Mouse (Mus musculus): ENCODE data around the gene Phf11a.
"Not testable (repeated sequence)": the region's sequence is repeated elsewhere in the genome, so short reads cannot be mapped to it uniquely, and the experiment has no call there.

Phf11a gene

DNA sequence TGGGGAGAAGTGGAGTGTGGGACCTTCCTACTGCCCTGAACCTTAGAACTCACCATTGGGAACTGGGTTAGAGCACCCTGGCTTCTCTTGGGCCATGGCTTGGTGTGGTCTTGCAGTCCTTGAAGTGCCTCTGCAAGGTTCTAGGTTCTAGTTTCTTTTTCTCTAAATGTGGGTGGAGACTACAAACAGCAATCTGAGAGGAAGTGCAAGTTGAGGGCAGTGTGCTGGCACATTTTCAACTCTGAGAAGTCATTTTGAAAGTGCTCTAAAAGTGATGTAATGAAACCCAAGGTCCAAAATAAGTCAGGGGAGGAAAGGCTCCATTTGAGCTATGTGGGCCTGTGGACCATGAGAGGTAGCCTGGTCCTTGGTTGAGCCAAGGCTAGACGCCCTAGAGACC is at the start of gene Phf11a:
Phf11a (minus strand) TSS at position 132 of the 400 bp plus-strand sequence.
- not testable (repeated sequence) for DNase-seq (ENCODE audit: low read depth, low spot score)

DNA sequence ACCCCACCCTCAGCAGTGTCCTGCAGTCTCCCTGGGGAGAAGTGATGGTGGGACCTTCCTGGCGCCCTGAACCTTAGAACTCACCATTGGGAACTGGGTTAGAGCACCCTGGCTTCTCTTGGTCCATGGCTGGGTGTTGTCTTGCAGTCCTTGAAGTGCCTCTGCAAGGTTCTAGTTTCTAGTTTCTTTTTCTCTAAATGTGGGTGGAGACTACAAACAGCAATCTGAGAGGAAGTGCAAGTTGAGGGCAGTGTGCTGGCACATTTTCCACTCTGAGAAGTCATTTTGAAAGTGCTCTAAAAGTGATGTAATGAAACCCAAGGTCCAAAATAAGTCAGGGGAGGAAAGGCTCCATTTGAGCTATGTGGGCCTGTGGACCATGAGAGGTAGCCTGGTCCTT is 43.9 kb upstream of the Phf11a start, which contains the start of gene Phf11b:
Phf11b (minus strand) TSS at position 163 of the 400 bp plus-strand sequence.
- not testable (repeated sequence) for DNase-seq (ENCODE audit: low read depth, low spot score)

DNA sequence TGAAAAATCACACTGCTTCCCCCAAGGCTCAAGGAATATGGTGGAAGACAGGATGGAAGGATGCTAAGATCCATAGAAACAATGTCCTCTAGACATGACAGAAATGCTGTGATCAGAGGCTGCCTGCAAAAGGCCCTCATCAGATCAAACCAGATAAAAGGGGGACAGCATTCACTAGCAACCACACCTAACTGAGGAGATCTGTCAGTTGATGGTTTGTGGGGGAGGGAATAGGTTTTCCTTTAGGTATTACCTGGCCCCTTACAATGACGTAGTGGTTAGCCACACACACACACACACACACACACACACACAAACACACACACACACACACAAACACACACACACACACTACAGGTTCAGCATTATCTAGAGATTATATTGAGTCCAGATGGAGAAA is 42.2 kb upstream of the Phf11a start:
- no peak for DNase-seq (ENCODE audit: low read depth, low spot score)

- not testable (repeated sequence) for DNase-seq (ENCODE audit: low read depth, low spot score)
Measured at GRCm38 (mm10) chr14:59336056-59336455, 38.7 kb upstream of the Phf11a start.

DNA sequence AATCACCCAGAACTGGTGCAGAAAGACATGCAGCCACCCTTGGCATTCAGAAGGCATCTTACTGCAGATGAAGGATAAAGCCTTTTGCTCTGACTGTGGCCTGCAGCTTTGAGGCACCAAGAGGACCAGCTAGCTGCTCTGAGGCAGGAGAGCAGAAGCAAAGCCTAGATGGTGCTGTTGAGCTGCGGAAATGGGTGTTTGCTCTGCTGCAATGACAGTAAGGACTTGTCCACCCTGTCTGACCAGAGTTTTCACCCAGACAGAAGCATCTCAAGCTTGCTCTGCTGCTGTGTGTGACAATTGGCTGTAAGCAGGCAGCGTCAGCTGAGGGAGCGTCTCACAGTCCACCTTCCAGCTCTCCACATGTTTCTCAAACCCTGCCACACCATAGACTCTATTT is 33.2 kb upstream of the Phf11a start:
- not testable (repeated sequence) for DNase-seq (ENCODE audit: low read depth, low spot score)

- DNase-seq (ENCODE audit: low read depth, low spot score): not testable (repeated sequence)
Measured at GRCm38 (mm10) chr14:59319970-59320369, 22.6 kb upstream of the Phf11a start.

DNA sequence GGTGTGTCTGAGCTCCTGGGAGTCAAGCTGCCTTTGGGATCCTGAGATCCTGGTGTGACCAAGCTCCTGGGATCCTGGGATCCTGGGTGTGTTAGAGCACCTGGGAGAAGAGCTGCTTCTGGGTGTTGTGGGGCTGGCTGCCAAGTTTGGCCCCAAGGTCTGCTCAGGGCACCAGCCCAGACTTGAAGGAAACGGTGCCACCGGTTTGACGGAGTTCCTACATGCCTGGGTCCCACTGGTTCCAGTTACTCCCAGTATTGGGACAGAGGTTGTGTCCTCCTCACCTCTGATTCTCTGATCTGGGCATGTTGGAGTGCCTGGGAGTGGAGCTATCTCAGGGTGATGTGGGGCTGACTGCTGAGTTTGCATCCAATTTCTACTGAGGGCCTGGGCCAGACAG is 21.7 kb upstream of the Phf11a start:
- not testable (repeated sequence) for DNase-seq (ENCODE audit: low read depth, low spot score)

- DNase-seq (ENCODE audit: low read depth, low spot score): not testable (repeated sequence)
Measured at GRCm38 (mm10) chr14:59291769-59292168, 5.6 kb downstream of the Phf11a start.

DNA sequence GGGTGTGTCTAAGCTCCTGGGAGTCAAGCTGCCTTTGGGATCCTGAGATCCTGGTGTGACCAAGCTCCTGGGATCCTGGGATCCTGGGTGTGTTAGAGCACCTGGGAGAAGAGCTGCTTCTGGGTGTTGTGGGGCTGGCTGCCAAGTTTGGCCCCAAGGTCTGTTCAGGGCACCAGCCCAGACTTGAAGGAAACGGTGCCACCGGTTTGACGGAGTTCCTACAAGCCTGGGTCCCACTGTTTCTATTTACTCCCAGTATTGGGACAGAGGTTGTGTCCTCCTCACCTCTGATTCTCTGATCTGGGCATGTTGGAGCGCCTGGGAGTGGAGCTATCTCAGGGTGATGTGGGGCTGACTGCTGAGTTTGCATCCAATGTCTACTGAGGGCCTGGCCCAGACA is 22.4 kb downstream of the Phf11a start:
- DNase-seq (ENCODE audit: low read depth, low spot score): not testable (repeated sequence)

DNA sequence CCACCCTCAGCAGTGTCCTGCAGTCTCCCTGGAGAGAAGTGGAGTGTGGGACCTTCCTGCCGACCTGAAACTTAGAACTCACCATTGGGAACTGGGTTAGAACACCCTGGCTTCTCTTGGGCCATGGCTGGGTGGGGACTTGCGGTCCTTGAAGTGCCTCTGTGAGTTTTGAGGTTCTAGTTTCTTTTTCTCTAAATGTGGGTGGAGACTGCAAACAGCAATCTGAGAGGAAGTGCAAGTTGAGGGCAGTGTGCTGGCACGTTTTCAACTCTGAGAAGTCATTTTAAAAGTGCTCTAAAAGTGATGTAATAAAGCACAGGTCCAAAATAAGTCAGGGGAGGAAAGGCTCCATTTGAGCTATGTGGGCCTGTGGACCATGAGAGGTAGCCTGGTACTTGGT is 37.3 kb downstream of the Phf11a start, which contains the start of gene Gm6904:
Gm6904 (minus strand) TSS at position 161 of the 400 bp plus-strand sequence.
- no peak for DNase-seq (ENCODE audit: low read depth, low spot score)

- not testable (repeated sequence) for DNase-seq (ENCODE audit: low read depth, low spot score)
Measured at GRCm38 (mm10) chr14:59255861-59256260, 41.5 kb downstream of the Phf11a start.

DNA sequence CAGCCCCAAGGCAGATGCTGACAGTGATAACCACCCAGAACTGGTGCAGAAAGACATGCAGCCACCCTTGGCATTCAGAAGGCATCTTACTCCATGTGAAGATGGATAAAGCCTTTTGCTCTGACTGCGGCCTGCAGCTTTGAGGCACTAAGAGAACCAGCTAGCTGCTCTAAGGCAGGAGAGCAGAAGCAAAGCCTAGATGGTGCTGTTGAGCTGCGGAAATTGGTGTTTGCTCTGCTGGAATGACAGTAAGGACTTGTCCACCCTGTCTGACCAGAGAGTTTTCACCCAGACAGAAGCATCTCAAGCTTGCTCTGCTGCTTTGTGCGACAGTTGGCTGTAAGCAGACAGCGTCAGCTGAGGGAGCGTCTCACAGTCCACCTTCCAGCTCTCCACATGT is 47.0 kb downstream of the Phf11a start:
- DNase-seq (ENCODE audit: low read depth, low spot score): not testable (repeated sequence)

- no peak for DNase-seq (ENCODE audit: low read depth, low spot score)
Measured at GRCm38 (mm10) chr14:59233635-59234034, 63.7 kb downstream of the Phf11a start.

DNA sequence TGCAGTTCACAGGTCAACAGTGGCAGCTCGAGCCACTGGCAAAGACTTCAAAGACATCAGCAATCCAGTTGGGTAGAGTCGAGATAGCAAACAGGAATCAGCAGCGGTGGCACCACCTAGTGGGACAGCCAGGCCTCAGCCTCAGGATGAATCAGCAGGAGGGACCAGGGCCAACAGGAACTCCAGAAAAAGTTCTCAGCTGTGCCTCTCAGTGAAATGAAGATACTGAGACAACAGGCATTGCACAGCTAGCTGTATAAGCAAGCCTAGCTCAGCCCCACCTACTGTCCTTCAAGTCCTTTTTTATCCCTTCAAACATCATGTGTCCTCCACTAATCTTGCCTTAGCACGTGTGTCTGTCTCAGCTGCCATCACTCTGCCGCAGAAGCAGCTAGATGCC is 65.3 kb downstream of the Phf11a start:
- no peak for DNase-seq (ENCODE audit: low read depth, low spot score)

DNA sequence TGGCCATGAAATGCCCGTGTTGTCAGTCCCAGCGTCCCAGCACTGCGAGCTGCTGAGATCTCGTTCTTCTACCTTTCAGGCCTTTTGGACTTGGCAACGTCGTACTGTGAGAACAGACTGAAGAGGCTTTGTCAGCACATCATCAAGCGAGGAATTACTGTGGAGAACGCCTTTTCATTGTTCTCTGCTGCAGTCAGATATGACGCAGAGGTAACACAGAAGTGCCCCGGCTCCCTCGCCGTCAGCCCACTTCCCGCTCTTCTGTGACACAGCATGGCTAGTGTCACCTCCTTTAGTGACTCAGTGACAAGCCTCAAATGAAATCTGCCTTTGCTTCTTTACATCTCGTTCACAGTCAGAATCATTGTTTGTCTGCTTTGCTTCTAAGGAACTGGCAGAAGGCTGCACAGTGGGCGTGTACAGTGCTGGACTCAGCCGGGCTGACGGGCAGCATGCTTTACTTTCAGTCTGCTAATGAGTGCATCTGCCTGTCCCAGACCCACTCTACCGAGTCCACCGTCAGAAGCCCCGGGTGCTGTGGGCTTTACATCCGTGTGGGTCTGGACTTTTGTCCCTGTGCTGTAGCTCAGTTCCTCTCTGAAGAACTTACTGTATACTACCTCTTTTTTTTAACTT is 66.9 kb downstream of the Phf11a start:
- DNase-seq (ENCODE audit: low read depth, low spot score): no peak

DNA sequence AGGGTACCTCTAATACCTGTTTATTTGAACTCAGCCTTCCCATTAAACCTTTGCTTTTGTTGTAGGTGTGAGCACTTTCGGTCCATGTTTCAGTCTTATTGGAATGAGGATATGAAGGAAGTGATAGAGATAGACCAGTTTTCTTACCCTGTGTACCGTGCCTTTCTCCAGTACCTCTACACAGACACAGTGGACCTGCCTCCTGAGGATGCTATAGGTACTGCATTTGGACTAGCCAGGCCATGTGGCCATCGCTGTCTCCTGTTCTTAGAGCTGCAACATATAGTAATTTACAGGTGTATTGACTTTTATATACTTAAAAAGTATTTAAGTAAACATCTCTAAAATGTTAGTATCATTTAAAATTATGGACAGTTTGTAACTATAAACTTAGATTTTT is 67.5 kb downstream of the Phf11a start:
- no peak for DNase-seq (ENCODE audit: low read depth, low spot score)
